In the genomic region with DNA sequence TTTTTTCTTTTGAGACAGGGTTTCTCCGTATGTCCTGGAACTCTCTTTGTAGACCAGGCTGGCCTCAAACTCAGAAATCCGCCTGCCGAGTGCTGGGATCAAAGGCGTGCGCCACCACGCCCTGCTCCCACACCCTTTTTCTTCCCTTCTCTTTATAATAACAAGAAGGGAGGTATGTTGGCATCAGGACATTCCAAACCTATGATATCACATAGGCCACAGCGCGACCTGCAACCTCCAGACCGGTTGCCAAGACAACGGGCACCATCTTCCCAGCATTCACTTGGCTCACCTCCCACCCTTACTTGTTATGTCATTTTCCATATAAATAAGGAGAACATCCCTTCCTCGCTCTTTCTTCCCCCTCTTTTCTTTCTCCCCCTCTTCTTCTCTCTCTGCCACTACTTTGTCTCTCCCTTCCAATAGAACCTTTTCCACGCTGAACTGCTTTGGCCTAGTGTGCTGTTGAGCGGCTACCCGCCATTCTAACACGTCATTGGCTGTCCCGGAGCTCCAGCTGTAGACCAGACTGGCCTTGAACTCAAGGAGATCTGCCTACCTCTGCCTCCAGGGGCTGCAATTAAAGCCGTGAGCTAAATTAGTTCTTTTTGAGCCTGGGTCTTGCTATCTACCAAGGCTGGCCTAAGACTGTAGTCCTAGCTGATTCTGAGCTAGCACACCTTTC, we compare ENCODE assay signal across 21 mouse cellular contexts.
"Had no signal": no experiment of that assay in that cellular context is flagged by ENCODE, and none has a peak within 500 bp of the region (broad histone marks: within the 10 kb centered on the region; RNA-seq: fewer than 3 reads in every experiment).

No protein-coding gene starts in this region.

- H3K9ac ChIP-seq: limb, embryonic 13.5 days; liver, embryonic 13.5 days; liver, postnatal 0 days; lung, embryonic 14.5 days; midbrain, embryonic 12.5 days; neural tube, embryonic 13.5 days; stomach, embryonic 15.5 days had no signal

- ATAC-seq: liver, postnatal 0 days; lung, postnatal 0 days; midbrain, embryonic 16.5 days had no signal

- H3K36me3 ChIP-seq: limb, embryonic 13.5 days; liver, embryonic 13.5 days; neural tube, embryonic 13.5 days; stomach, embryonic 15.5 days had no signal

- H3K4me2 ChIP-seq: limb, embryonic 13.5 days; liver, embryonic 13.5 days; lung, embryonic 14.5 days; midbrain, embryonic 12.5 days; neural tube, embryonic 13.5 days; stomach, embryonic 15.5 days had no signal

- H3K27me3 ChIP-seq: limb, embryonic 13.5 days; midbrain, embryonic 12.5 days; neural tube, embryonic 13.5 days; stomach, embryonic 15.5 days had no signal

- H3K4me3 ChIP-seq: layer of hippocampus, adult 2 months; limb, embryonic 10.5 days; limb, embryonic 13.5 days; liver, embryonic 13.5 days; midbrain, embryonic 12.5 days; myocyte; neural tube, embryonic 13.5 days; stomach, embryonic 15.5 days had no signal

- H3K9me3 ChIP-seq: limb, embryonic 10.5 days; limb, embryonic 13.5 days; liver, embryonic 13.5 days; midbrain, embryonic 12.5 days; neural tube, embryonic 13.5 days; stomach, embryonic 15.5 days had no signal

- H3K27ac ChIP-seq: kidney, postnatal 0 days; layer of hippocampus, adult 2 months; limb, embryonic 13.5 days; midbrain, embryonic 12.5 days; neural tube, embryonic 13.5 days; stomach, embryonic 15.5 days had no signal

- DNase-seq: kidney, postnatal 25 days; layer of hippocampus, adult 9-11 months; liver; liver, embryonic 13.5 days; liver, postnatal 0 days; lung, embryonic 14.5 days; retina, postnatal 1 day; right cerebral cortex, postnatal 25 days; spleen, adult 18-20 months; thymus, adult 2 months; thymus, postnatal 36 days had no signal
